Mouse (Mus musculus): Measurements from ENCODE around the gene Irak4. TPM values are rescaled to one million over a fixed set of nuclear protein-coding genes. Genes with fewer than 3 reads are reported as not detected.

Gene Irak4
- polyA plus RNA-seq, 1 experiment, result 9.7 TPM

GRCm38 (mm10) chr15:94590083-94590482 is 46.6 kb downstream of the Irak4 start:
- no peak for TF ChIP-seq POLR2A (IDR thresholded peaks at IDR 0.05; ENCODE audit: low read depth, low read length)
- TF ChIP-seq CTCF (conservative IDR thresholded peaks at IDR 0.05; ENCODE audit: insufficient read depth, insufficient read length, low read depth, low read length), result no peak
- DNase-seq, result no peak
- Histone ChIP-seq H3K4me1 (ENCODE audit: control insufficient read depth, insufficient read depth, low read length) (peaks cover 7% of the 10 kb centered on the region; the same call in 1 of the 2 replicates), H3K4me3 (ENCODE audit: insufficient read depth, low read depth, low read length) (peak overlapping the region; percentile 64), H3K27me3 (replicated peaks; ENCODE audit: control insufficient read depth, insufficient read depth, low read length) (no peaks in the 10 kb centered on the region), H3K27ac (ENCODE audit: insufficient read depth, low read depth, low read length) (peak overlapping the region; percentile 66; the same call in 1 of the 2 replicates), H3K36me3 (ENCODE audit: control insufficient read depth, insufficient read depth, low read length) (0 out of 2 replicates have a peak, but pooled peaks cover under 1% of the 10 kb centered on the region)
- WGBS, result 9% methylated on average over 8 of the region's 8 CpGs

- H3K4me1 ChIP-seq (ENCODE audit: control insufficient read depth, insufficient read depth, low read length), result peaks cover 7% of the 10 kb centered on the region; the same call in 1 of the 2 replicates
- H3K27ac ChIP-seq (ENCODE audit: insufficient read depth, low read depth, low read length), result peak overlapping the region; percentile 50; the same call in 1 of the 2 replicates
- H3K27me3 ChIP-seq (replicated peaks; ENCODE audit: control insufficient read depth, insufficient read depth, low read length), result no peaks in the 10 kb centered on the region
- H3K36me3 ChIP-seq (ENCODE audit: control insufficient read depth, insufficient read depth, low read length), result no peaks in the 10 kb centered on the region
- TF ChIP-seq POLR2A (IDR thresholded peaks at IDR 0.05; ENCODE audit: low read depth, low read length) (no peak), CTCF (conservative IDR thresholded peaks at IDR 0.05; ENCODE audit: insufficient read depth, insufficient read length, low read depth, low read length) (no peak)
- no peak overlapping the region for H3K4me3 ChIP-seq (ENCODE audit: insufficient read depth, low read depth, low read length)
- DNase-seq, result no peak
- WGBS, result 52% methylated on average over 4 of the region's 4 CpGs
Measured at GRCm38 (mm10) chr15:94591356-94591755, 47.9 kb downstream of the Irak4 start.

- peaks cover 9% of the 10 kb centered on the region; the same call in 1 of the 2 replicates for H3K4me1 ChIP-seq (ENCODE audit: control insufficient read depth, insufficient read depth, low read length)
- H3K27me3 ChIP-seq (replicated peaks; ENCODE audit: control insufficient read depth, insufficient read depth, low read length), result no peaks in the 10 kb centered on the region
- H3K36me3 ChIP-seq (ENCODE audit: control insufficient read depth, insufficient read depth, low read length), result no peaks in the 10 kb centered on the region
- no peak overlapping the region for H3K27ac ChIP-seq (ENCODE audit: insufficient read depth, low read depth, low read length)
- peak; percentile 89 for DNase-seq
- TF ChIP-seq CTCF (conservative IDR thresholded peaks at IDR 0.05; ENCODE audit: insufficient read depth, insufficient read length, low read depth, low read length) (no peak), POLR2A (IDR thresholded peaks at IDR 0.05; ENCODE audit: low read depth, low read length) (no peak)
- 43% methylated on average over 1 of the region's 1 CpGs for WGBS
- H3K4me3 ChIP-seq (ENCODE audit: insufficient read depth, low read depth, low read length), result no peak overlapping the region
Measured at GRCm38 (mm10) chr15:94593586-94593985, 50.1 kb downstream of the Irak4 start.

- Histone ChIP-seq H3K36me3 (ENCODE audit: control insufficient read depth, insufficient read depth, low read length) (no peaks in the 10 kb centered on the region), H3K4me1 (ENCODE audit: control insufficient read depth, insufficient read depth, low read length) (peaks cover 4% of the 10 kb centered on the region; the same call in 1 of the 2 replicates), H3K27ac (ENCODE audit: insufficient read depth, low read depth, low read length) (no peak overlapping the region), H3K4me3 (ENCODE audit: insufficient read depth, low read depth, low read length) (no peak overlapping the region), H3K27me3 (replicated peaks; ENCODE audit: control insufficient read depth, insufficient read depth, low read length) (no peaks in the 10 kb centered on the region)
- DNase-seq, result no peak
- WGBS, result 57% methylated on average over 11 of the region's 11 CpGs
- TF ChIP-seq POLR2A (IDR thresholded peaks at IDR 0.05; ENCODE audit: low read depth, low read length) (no peak), CTCF (conservative IDR thresholded peaks at IDR 0.05; ENCODE audit: insufficient read depth, insufficient read length, low read depth, low read length) (no peak)
Measured at GRCm38 (mm10) chr15:94600145-94600707, 56.8 kb downstream of the Irak4 start.

GRCm38 (mm10) chr15:94601339-94601738 is 57.9 kb downstream of the Irak4 start:
- H3K4me3 ChIP-seq (ENCODE audit: insufficient read depth, low read depth, low read length), result no peak overlapping the region
- no peaks in the 10 kb centered on the region for H3K36me3 ChIP-seq (ENCODE audit: control insufficient read depth, insufficient read depth, low read length)
- WGBS, result 19% methylated on average over 3 of the region's 3 CpGs
- H3K27ac ChIP-seq (ENCODE audit: insufficient read depth, low read depth, low read length), result no peak overlapping the region
- peak; percentile 69 for DNase-seq
- no peak for TF ChIP-seq POLR2A (IDR thresholded peaks at IDR 0.05; ENCODE audit: low read depth, low read length)
- peak; percentile 85 for TF ChIP-seq CTCF (conservative IDR thresholded peaks at IDR 0.05; ENCODE audit: insufficient read depth, insufficient read length, low read depth, low read length)
- H3K27me3 ChIP-seq (replicated peaks; ENCODE audit: control insufficient read depth, insufficient read depth, low read length), result no peaks in the 10 kb centered on the region
- H3K4me1 ChIP-seq (ENCODE audit: control insufficient read depth, insufficient read depth, low read length), result peaks cover 4% of the 10 kb centered on the region; the same call in 1 of the 2 replicates

GRCm38 (mm10) chr15:94602441-94602840 is 59.0 kb downstream of the Irak4 start:
- H3K4me3 ChIP-seq (ENCODE audit: insufficient read depth, low read depth, low read length), result no peak overlapping the region
- no peaks in the 10 kb centered on the region for H3K27me3 ChIP-seq (replicated peaks; ENCODE audit: control insufficient read depth, insufficient read depth, low read length)
- TF ChIP-seq CTCF (conservative IDR thresholded peaks at IDR 0.05; ENCODE audit: insufficient read depth, insufficient read length, low read depth, low read length) (no peak), POLR2A (IDR thresholded peaks at IDR 0.05; ENCODE audit: low read depth, low read length) (no peak)
- no peak for DNase-seq
- no peak overlapping the region for H3K27ac ChIP-seq (ENCODE audit: insufficient read depth, low read depth, low read length)
- peaks cover 4% of the 10 kb centered on the region; the same call in 1 of the 2 replicates for H3K4me1 ChIP-seq (ENCODE audit: control insufficient read depth, insufficient read depth, low read length)
- WGBS, result 48% methylated on average over 3 of the region's 3 CpGs
- H3K36me3 ChIP-seq (ENCODE audit: control insufficient read depth, insufficient read depth, low read length), result no peaks in the 10 kb centered on the region

- H3K4me3 ChIP-seq (ENCODE audit: insufficient read depth, low read depth, low read length), result no peak overlapping the region
- WGBS, result 93% methylated on average over 8 of the region's 8 CpGs
Measured at GRCm38 (mm10) chr15:94607768-94608167, 64.3 kb downstream of the Irak4 start.

More at GRCm38 (mm10) chr15:94607768-94608167, 64.3 kb downstream of the Irak4 start:
- no peak for DNase-seq
- H3K36me3 ChIP-seq (ENCODE audit: control insufficient read depth, insufficient read depth, low read length), result no peaks in the 10 kb centered on the region
- no peaks in the 10 kb centered on the region for H3K4me1 ChIP-seq (ENCODE audit: control insufficient read depth, insufficient read depth, low read length)
- no peak for TF ChIP-seq POLR2A (IDR thresholded peaks at IDR 0.05; ENCODE audit: low read depth, low read length)
- TF ChIP-seq CTCF (conservative IDR thresholded peaks at IDR 0.05; ENCODE audit: insufficient read depth, insufficient read length, low read depth, low read length), result no peak
- H3K27me3 ChIP-seq (replicated peaks; ENCODE audit: control insufficient read depth, insufficient read depth, low read length), result no peaks in the 10 kb centered on the region
- H3K27ac ChIP-seq (ENCODE audit: insufficient read depth, low read depth, low read length), result no peak overlapping the region
